Mouse (Mus musculus) liver, postnatal 0 days (tissue): ENCODE measurements around the gene Ddr1. TPM values are rescaled to one million over a fixed set of nuclear protein-coding genes. Genes with fewer than 3 reads are reported as not detected.

ENCODE experiments used
- ATAC-seq: fragments of 200-750 bp; cut with Nextera tagmentation; 2 replicates; pipeline ENCODE4 v1.8.0; 2017; ENCODE audit warnings: mild to moderate bottlenecking, moderate library complexity
- DNase-seq: peaks from one replicate; pipeline ENCODE4 v3.0.0-alpha.2; 2016
- H3K27ac ChIP-seq: fragments of 300-500 bp; sonication (generic); 2 replicates; pipeline ENCODE4 v1.5.1; 2014; ENCODE audit warnings: antibody characterized with exemption, moderate library complexity, mild to moderate bottlenecking, low read depth
- H3K27me3 ChIP-seq: fragments of 300-500 bp; sonication (generic); 2 replicates; pipeline ENCODE4 v1.6.1; 2014; ENCODE audit warnings: low read length, control low read depth, mixed read lengths; ENCODE audit not compliant: insufficient read depth
- H3K36me3 ChIP-seq: fragments of 300-500 bp; sonication (generic); replicated peaks from 2 replicates; pipeline ENCODE4 v1.6.1; 2014; ENCODE audit warnings: mild to moderate bottlenecking, control low read depth, low read length, moderate library complexity, mixed read lengths; ENCODE audit not compliant: insufficient read depth
- H3K4me1 ChIP-seq: fragments of 300-500 bp; sonication (generic); 2 replicates; pipeline ENCODE4 v1.6.1; 2014; ENCODE audit warnings: antibody characterized with exemption, mild to moderate bottlenecking, control low read depth; ENCODE audit not compliant: insufficient read depth
- H3K4me2 ChIP-seq: fragments of 300-500 bp; sonication (generic); 2 replicates; pipeline ENCODE4 v1.6.1; 2014; ENCODE audit warnings: low read depth, mild to moderate bottlenecking, low read length, moderate library complexity, mixed read lengths
- H3K4me3 ChIP-seq: fragments of 300-500 bp; sonication (generic); 2 replicates; pipeline ENCODE4 v1.5.1; 2014; ENCODE audit warnings: low read depth, low read length
- H3K9ac ChIP-seq: fragments of 300-500 bp; sonication (generic); replicated peaks from 2 replicates; pipeline ENCODE4 v1.6.1; 2014; ENCODE audit warnings: mild to moderate bottlenecking, moderate library complexity
- H3K9me3 ChIP-seq: fragments of 300-500 bp; sonication (generic); 2 replicates; pipeline ENCODE4 v1.6.1; 2016; ENCODE audit warnings: mild to moderate bottlenecking, control low read depth, low read length, mixed read lengths
- CTCF ChIP-seq: sonication (generic); IDR thresholded peaks from 2 replicates; pipeline ENCODE4 v1.5.1; 2016; ENCODE audit warnings: antibody characterized with exemption, low read depth
- EP300 ChIP-seq: IDR thresholded peaks from 2 replicates; pipeline ENCODE4 v1.6.1; 2016; ENCODE audit warnings: antibody characterized with exemption, low read depth, mild to moderate bottlenecking
- WGBS: fragments of 180-500 bp; shearing (Covaris S2); extraction: QIAGEN DNeasy Blood & Tissue Kit; methylation state at CpG from one replicate; pipeline ENCODE4 v1.1.7; 2014; ENCODE audit not compliant: insufficient replicate concordance; 5-methylcytosine and 5-hydroxymethylcytosine counted together
- polyA plus RNA-seq: library from polyadenylated mRNA; unstranded; fragments of >200 nt; fragmentation: Nextera tagmentation; extraction: Ambion mirVana; gene quantifications from 2 replicates; pipeline ENCODE4 v1.2.1, GENCODE M21; 2015

Gene Ddr1
- polyA plus RNA-seq, 1 experiment from 2014 or later: 2.3 TPM

DNA sequence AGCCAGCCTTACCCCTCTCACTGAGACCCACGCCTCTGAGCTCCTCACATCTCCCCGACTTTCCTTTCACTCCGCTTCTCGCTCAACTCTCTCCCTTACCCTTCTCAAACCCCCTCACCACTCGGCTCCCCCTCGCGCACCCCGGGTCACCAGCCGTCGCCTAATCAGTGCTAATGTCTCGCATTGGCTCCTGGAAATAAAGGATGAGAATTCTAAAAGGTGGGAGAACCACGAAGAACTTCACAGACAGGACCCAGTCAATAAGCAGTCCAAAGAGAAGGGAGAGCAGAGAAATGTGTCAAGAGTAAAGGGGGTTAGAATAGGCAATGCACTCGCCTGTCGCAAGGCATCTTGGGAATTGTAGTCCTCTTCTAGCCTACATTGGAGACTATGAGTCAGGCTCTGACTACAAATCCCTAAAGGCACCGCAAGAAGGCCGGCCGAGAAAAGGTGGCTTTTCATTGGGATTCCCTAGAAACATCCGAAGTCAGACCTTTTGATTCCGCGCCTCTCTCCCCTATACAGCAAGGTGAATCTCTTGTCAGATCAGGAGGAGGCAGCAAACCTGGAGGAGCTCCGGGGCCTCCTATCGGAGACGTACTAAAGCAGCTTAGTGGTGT is 30.9 kb downstream of the Ddr1 start, which contains the start of gene Gtf2h4:
Gtf2h4 (minus strand) TSS at position 324 of the 620 bp plus-strand sequence.
- ATAC-seq (peak; percentile 100), DNase-seq (peak; percentile 83)
- Histone ChIP-seq H3K27me3 (no peaks in the 10 kb centered on the region), H3K4me2 (peak within 1 kb of the TSS; percentile 93), H3K27ac (0 out of 2 replicates have a peak within 1 kb of the TSS, but pooled peaks have one; percentile 34), H3K4me1 (peaks cover 3% of the 10 kb centered on the region), H3K9ac (peak within 1 kb of the TSS; percentile 90), H3K9me3 (no peaks in the 10 kb centered on the region), H3K4me3 (peak within 1 kb of the TSS; percentile 84), H3K36me3 (0 out of 2 replicates have a peak, but pooled peaks cover 5% of the 10 kb centered on the region)
- no peak for TF ChIP-seq EP300
- TF ChIP-seq CTCF: no peak
- 1% methylated on average over 23 of the region's 23 CpGs for WGBS

GRCm38 (mm10) chr17:35672527-35672926 is 31.9 kb downstream of the Ddr1 start:
- Histone ChIP-seq H3K27me3 (no peaks in the 10 kb centered on the region), H3K4me2 (no peak overlapping the region), H3K36me3 (0 out of 2 replicates have a peak, but pooled peaks cover 5% of the 10 kb centered on the region), H3K27ac (no peak overlapping the region), H3K4me1 (peaks cover 3% of the 10 kb centered on the region), H3K9me3 (no peaks in the 10 kb centered on the region), H3K4me3 (no peak overlapping the region), H3K9ac (no peak overlapping the region)
- TF ChIP-seq EP300 (no peak), CTCF (no peak)
- DNase-seq: no peak
- WGBS: 84% methylated on average over 6 of the region's 6 CpGs
- no peak for ATAC-seq

GRCm38 (mm10) chr17:35671846-35672245 is 32.6 kb downstream of the Ddr1 start:
- H3K27ac ChIP-seq: no peak overlapping the region
- no peak for DNase-seq
- no peaks in the 10 kb centered on the region for H3K27me3 ChIP-seq
- 0 out of 2 replicates have a peak, but pooled peaks cover 5% of the 10 kb centered on the region for H3K36me3 ChIP-seq
- TF ChIP-seq EP300 (no peak), CTCF (no peak)
- H3K4me2 ChIP-seq: no peak overlapping the region
- peaks cover 7% of the 10 kb centered on the region for H3K4me1 ChIP-seq
- ATAC-seq: no peak
- no peak overlapping the region for H3K4me3 ChIP-seq
- no peak overlapping the region for H3K9ac ChIP-seq
- WGBS: 84% methylated on average over 6 of the region's 6 CpGs
- no peaks in the 10 kb centered on the region for H3K9me3 ChIP-seq

- no peak for TF ChIP-seq EP300
- no peak overlapping the region for H3K9ac ChIP-seq
- H3K4me1 ChIP-seq: peaks cover 10% of the 10 kb centered on the region
- no peaks in the 10 kb centered on the region for H3K9me3 ChIP-seq
- ATAC-seq: no peak
- DNase-seq: no peak
- WGBS: 86% methylated on average over 9 of the region's 9 CpGs
- H3K4me3 ChIP-seq: no peak overlapping the region
- H3K4me2 ChIP-seq: no peak overlapping the region
- H3K27me3 ChIP-seq: no peaks in the 10 kb centered on the region
- no peak overlapping the region for H3K27ac ChIP-seq
- 0 out of 2 replicates have a peak, but pooled peaks cover 5% of the 10 kb centered on the region for H3K36me3 ChIP-seq
Measured at GRCm38 (mm10) chr17:35669731-35670130, 34.7 kb downstream of the Ddr1 start.

DNA sequence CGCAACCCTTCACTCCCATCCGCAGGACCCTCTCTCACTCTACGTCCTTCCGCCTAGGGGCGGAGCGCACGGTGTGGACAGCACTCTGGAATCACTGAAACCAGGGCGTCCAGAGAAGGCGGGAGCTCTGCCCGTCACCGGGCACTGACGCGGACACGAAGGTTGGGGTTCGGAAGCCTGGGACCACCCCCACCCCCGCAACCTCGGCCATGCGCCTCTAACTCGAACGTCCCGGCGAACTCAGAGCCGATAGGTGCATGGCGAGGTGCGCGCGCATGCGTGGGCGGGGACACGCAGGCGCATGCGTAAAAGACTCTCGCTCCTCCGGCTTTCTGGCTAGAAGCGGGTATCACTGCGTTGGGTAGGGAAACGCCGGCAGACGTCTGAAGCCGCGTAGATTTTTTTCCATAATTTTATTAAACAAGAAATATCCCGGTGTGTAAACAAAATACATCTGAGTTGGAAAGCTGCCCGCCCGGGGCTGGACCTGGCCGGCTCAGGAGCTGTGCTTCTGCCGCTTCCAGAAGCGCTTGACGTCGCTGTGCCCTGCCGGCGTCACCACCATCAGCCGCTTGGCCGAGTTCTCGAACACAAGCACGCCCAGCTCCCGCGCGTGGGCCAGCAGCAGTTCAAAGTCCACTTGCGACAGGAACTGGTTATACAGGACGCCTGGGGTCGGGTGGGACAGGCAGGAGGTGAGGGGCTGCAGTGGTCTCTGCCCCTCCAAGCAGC is 36.9 kb downstream of the Ddr1 start, which contains the start of gene Vars2:
Vars2 (minus strand) TSS at position 259 of the 732 bp plus-strand sequence.
- peak within 1 kb of the TSS; percentile 94 for H3K4me2 ChIP-seq
- ATAC-seq (peak; percentile 90), DNase-seq (peak; percentile 97)
- H3K4me1 ChIP-seq: peaks cover 8% of the 10 kb centered on the region; the same call in 1 of the 2 replicates
- H3K27ac ChIP-seq: peak within 1 kb of the TSS; percentile 41
- H3K27me3 ChIP-seq: no peaks in the 10 kb centered on the region
- peak within 1 kb of the TSS; percentile 78 for H3K4me3 ChIP-seq
- peaks cover 11% of the 10 kb centered on the region; the same call in 1 of the 2 replicates for H3K36me3 ChIP-seq
- WGBS: under 1% methylated on average over 61 of the region's 61 CpGs
- TF ChIP-seq EP300 (no peak), CTCF (no peak)
- peak within 1 kb of the TSS; percentile 76 for H3K9ac ChIP-seq
- no peaks in the 10 kb centered on the region for H3K9me3 ChIP-seq

DNA sequence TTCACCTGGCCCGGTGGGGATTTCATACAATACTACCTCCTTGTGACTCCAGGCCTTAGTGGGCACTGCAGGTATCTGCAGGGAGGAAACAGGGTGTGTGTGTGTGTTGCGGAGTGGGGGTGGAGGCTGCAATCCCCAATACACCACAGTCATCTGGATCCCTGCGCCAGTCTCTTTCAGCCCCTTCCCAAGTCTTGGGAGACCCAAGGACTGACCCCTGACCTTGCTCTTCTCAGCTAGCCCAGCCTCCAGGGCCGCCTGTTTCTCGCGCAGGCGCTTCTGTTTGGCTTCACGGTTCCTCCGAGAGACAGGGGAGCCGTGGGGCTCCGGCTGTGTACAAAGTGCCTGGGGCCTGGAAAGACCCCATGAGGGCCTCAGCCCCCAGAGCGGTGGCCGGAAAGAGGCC is 37.6 kb downstream of the Ddr1 start:
- peak; percentile 28 for DNase-seq
- 4% methylated on average over 13 of the region's 13 CpGs for WGBS

More for the DNA sequence above, 37.6 kb downstream of the Ddr1 start:
- peak; percentile 20 for ATAC-seq
- no peaks in the 10 kb centered on the region for H3K9me3 ChIP-seq
- no peaks in the 10 kb centered on the region for H3K27me3 ChIP-seq
- TF ChIP-seq CTCF (no peak), EP300 (no peak)
- H3K36me3 ChIP-seq: peaks cover 12% of the 10 kb centered on the region
- H3K27ac ChIP-seq: peak overlapping the region; percentile 41
- H3K4me2 ChIP-seq: peak overlapping the region; percentile 94
- peak overlapping the region; percentile 78 for H3K4me3 ChIP-seq
- H3K4me1 ChIP-seq: peaks cover 8% of the 10 kb centered on the region; the same call in 1 of the 2 replicates
- peak overlapping the region; percentile 76 for H3K9ac ChIP-seq
